Mouse (Mus musculus) forelimb bud, embryonic 11.5 days (tissue): Measurements from ENCODE around the gene Dcaf8.

Source experiments
- DNase-seq: peaks from one replicate; pipeline ENCODE4 v3.0.0-alpha.2; 2012; ENCODE audit warnings: low read depth, low spot score

The Dcaf8 gene

GRCm38 (mm10) chr1:172194435-172194834 is 46.6 kb downstream of the Dcaf8 start:
- no peak for DNase-seq

GRCm38 (mm10) chr1:172197146-172197545 is 49.3 kb downstream of the Dcaf8 start:
- DNase-seq, result no peak

GRCm38 (mm10) chr1:172197851-172198250 is 50.0 kb downstream of the Dcaf8 start:
- no peak for DNase-seq

DNA sequence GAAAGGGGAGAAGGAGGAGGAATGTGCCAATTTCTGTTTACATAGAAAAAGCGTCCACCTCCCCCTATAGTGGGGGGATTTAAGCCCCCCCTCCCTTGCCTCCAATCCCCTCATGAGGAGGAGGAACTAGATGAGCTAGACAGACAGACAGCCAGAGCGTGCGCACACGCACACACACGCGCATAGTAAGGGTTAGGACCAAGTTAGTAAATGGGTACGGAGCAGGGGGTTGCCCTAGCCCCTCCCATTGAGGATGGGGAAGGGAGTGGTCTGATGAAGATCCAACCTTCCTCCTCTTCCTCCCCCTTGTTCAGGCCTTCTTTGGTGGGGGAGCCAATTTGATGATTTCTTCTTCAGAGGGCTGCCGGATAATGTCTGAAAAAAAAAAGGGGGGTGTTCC is 50.4 kb downstream of the Dcaf8 start:
- DNase-seq, result no peak

DNA sequence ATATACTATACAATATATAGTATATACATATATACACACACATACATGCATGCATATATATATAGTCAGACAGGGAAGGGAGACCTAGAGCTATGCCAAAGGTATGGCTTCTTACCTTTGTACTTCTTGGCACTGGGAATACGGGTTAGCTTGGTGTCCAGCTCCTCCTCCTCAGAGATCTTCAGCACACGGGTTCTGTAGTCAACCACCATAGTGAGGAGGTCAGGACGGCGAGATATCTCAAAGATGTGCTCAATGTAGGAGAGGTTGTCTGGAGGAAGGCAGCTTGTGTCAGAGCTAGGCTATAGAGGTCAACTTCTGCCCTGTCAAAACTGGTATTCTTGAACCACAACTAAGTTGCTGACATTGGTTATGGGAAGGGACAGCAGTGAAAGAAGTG is 51.1 kb downstream of the Dcaf8 start:
- no peak for DNase-seq

DNA sequence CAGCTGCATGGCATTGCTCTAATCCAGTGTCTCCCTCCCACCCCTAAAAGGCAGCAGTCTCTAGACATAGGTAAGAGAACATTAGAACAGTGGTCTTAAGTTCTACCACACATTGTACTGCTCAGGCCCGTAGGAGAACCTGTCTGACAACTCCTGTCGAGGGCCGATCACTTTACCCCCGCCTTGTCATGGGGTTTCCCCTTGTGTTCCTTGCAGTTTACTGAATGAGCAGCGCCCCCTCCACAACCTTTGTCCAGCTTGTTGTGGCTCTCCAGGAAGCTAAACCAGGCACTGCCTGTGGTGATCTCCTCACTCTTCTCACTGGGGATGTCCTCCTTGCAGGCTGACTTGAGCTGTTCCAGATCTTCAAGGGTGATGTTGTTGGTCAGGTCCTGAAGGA is 52.3 kb downstream of the Dcaf8 start:
- no peak for DNase-seq

DNA sequence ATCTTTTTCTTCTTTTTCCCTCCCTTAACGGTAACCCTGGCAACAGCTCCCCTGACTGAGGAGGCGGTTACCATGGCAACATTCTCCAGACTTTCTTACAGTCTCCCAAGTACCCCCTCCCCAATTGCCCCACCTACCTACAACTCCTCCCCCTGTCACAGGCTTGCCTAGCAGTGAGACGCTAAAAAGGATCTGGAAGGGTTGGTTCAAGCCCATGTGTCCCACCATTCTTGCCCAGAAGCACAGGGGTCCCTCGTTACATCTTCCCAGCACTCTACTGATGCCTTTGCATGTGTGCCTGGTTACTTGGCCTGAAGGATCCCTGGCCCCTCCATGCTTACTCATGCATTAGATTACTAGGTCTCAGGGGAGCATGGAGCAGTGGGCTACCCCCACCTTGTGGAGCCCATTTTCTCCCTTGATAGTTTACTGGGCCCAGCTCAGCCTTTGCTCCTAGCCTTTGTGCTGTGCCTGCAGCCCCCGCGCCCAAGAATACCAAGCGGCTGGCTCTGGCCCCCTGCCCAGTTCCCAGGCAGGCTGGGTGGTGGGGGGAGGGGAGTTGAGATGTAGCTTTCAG is 53.1 kb downstream of the Dcaf8 start:
- DNase-seq, result no peak

DNA sequence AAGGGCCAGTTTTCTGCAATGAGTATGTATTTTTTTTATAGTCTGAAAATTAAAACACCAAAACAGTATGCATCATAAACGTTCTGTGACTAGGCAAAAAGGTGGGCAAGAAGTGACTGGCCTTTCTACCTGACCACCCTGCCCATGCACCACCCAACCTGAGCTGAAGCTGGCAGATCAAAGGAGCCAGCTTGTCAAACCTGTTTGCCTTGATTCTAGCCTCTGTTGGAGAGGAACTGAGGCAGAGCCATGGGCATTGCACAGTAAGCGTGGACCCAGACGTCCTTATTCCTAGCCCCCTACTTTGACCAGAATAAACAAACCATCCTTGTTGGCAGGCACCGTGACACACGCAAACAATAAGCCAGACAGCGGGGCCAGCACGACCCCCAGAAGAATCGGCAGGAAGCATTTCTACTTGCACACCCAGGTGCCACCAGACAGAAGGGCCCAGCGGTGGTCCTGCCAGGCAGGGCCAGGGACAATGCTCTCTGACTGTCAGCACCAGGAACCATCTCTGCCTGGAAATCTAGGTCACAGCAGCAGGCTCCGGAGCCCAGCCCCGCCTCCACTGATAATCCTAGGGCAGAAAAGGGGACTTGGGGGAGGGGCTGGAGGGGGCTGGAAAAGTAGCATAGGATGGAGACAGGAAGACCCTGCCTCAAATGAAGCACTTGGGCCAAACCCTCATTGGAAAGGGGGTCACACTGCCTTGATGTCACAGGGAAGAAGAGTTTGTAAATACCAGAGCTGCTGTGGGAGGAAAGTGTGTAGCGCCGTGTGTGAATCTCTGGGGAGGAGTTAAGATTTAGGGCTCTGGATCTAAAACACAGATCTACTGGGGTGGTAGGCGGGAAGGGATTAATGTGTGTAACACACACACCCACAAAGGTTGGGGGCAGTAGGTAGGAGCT is 54.3 kb downstream of the Dcaf8 start:
- DNase-seq, result no peak

GRCm38 (mm10) chr1:172202894-172203522 is 55.1 kb downstream of the Dcaf8 start:
- peak; percentile 52 for DNase-seq

DNA sequence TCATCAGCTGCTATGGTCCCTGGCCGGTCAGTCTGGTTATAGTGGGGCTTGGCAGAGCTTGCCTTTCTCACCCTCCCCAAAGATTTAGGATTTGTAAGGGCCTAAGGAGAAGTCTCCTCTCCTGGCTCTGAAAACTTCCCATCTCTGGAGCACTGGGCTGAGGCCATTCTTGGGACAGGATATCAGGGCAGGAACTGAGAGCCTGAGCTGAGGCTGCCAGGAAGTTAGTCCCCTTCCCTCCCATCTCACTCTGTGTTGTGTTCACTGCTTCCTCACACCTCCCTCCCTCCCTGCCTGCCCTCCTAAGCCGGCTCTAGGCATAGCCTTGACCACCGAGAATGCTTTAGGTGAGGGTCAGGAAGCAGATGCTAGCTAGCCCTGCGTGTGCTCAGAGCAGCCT is 55.7 kb downstream of the Dcaf8 start:
- no peak for DNase-seq

DNA sequence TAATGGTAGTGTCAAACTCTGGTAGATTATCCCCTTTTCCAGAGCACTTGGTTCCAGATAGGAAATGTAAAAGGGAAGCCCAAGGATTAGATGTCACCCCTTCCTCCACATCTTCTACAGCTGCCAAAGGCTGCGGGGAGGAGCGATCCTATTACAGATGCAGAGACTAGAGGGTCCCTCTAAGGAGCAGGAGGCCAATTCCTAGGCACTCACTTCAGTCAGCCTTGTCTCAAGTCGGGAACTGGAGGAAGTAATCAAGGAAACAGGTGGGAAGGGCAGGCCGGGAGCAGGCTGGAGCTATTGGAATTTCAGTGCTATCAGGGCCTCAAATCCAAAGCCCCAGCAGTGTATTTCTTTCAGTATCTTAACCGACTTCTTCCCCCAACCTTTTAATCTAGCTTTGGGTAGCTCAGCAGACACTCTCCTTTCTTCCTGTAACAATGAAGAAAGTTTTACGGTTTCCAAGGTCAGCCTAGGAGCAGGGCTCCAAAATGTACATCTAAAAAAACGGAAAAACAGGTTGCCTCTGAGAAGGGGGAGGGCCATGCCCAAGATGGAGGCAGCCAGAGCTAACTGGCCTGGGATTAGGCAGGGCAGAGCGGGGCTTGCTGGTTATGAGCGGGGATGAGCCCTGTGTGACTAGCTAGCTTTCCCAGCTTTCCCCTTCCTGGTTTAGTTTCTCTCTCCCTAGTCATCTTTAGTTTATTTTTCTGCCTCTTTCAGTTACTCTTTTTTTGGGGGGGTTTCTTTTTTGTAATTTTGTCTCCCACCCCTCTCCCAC is 56.3 kb downstream of the Dcaf8 start:
- peak; percentile 35 for DNase-seq

GRCm38 (mm10) chr1:172204814-172205740 is 57.2 kb downstream of the Dcaf8 start:
- no peak for DNase-seq

GRCm38 (mm10) chr1:172205741-172206087 is 57.8 kb downstream of the Dcaf8 start:
- DNase-seq, result no peak

DNA sequence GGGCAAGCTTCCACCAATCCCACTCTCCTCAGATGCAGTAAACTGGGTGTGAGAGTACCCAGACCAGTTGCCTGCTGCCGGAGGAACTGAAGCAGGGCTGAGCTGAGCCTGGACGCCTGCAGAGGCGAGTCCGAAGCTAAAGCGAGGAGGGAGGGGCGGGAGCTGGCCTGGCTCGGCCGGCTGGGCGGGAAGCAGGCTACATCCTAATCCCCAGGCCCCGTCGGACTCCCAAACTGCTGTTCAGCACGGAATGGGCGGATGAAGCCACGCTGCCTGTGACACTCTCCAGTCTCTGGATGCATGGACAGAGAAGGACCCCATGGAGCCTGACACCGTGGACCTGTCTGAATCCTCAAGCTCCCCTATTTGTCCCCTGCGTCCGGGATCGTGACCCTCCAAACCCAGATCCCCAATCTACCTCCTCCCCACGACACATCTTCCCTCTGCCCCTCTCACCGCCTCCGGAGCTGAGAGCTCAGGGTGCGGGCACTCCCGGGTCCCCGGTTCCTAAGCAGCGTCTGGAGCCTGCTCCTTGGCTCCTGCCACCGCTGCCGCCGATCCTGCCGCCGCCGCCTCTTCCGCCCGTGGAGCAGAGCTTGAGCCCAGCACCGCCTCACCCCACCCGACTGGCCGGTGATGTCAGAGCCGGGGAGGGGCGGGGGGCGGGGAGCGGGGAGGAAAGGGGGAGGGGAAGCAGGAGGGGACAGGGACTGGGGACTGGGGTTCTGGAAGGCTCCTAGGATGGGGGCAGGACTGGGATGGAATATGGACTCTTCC is 58.4 kb downstream of the Dcaf8 start, which contains the start of gene Pea15a:
Gene Pea15a, minus strand, starts transcription at position 664 of the 777 bp plus-strand sequence.
- peak; percentile 48 for DNase-seq

- no peak for DNase-seq
Measured at GRCm38 (mm10) chr1:172207111-172207584, 59.3 kb downstream of the Dcaf8 start.

- DNase-seq, result no peak
Measured at GRCm38 (mm10) chr1:172212776-172213175, 64.9 kb downstream of the Dcaf8 start.

GRCm38 (mm10) chr1:172213771-172214170 is 65.9 kb downstream of the Dcaf8 start:
- DNase-seq, result no peak

- no peak for DNase-seq
Measured at GRCm38 (mm10) chr1:172214748-172215147, 66.9 kb downstream of the Dcaf8 start.

- peak; percentile 92 for DNase-seq
Measured at GRCm38 (mm10) chr1:172217148-172217547, 69.3 kb downstream of the Dcaf8 start.
